Mouse (Mus musculus): ENCODE measurements around the gene Ttc25. TPM values are rescaled to one million over a fixed set of nuclear protein-coding genes. Genes with fewer than 3 reads are reported as not detected.
"Not testable (repeated sequence)": the region's sequence is repeated elsewhere in the genome, so short reads cannot be mapped to it uniquely, and the experiment has no call there.

Gene Ttc25
- polyA plus RNA-seq, 1 experiment from 2014 or later: 2.2 TPM

DNA sequence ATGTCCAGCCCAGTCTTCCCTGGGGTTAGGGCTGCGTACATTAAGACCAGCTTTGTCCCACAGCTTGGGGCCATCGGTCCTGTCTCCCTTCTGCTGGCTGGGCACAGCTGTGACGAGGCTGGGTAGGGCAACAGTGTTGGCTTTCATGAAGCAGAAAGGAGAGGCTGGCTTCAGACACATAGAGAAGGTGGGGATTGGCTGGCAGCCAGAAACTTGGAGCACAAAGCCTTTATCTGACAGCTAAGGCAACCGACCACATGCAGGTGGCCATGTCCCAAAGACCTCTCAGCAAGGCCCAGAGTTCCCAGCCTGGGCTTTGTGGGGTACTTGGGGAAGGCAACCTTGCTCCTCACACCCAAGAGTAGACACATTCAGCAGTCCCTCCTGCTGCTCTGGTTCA, 36.3 kb downstream of the Ttc25 start:
- no peak overlapping the region for H3K4me2 ChIP-seq (ENCODE audit: low read depth, low read length)
- H3K4me3 ChIP-seq (ENCODE audit: low read depth, low read length): no peak overlapping the region
- no peak overlapping the region for H3K9ac ChIP-seq (replicated peaks; ENCODE audit: low read depth, low read length)
- peaks cover 63% of the 10 kb centered on the region for H3K36me3 ChIP-seq (ENCODE audit: control insufficient read depth, insufficient read depth, low read length)
- ATAC-seq (ENCODE audit: low read depth): peak; percentile 49; the same call in 1 of the 2 replicates
- 46% methylated on average over 4 of the region's 4 CpGs for WGBS
- no peaks in the 10 kb centered on the region for H3K9me3 ChIP-seq (ENCODE audit: control insufficient read depth, low read length)
- no peaks in the 10 kb centered on the region for H3K4me1 ChIP-seq (ENCODE audit: control insufficient read depth, insufficient read depth, low read length)
- H3K27me3 ChIP-seq (ENCODE audit: control insufficient read depth, insufficient read depth, low read length): no peaks in the 10 kb centered on the region
- H3K27ac ChIP-seq (ENCODE audit: low read depth, low read length): no peak overlapping the region

DNA sequence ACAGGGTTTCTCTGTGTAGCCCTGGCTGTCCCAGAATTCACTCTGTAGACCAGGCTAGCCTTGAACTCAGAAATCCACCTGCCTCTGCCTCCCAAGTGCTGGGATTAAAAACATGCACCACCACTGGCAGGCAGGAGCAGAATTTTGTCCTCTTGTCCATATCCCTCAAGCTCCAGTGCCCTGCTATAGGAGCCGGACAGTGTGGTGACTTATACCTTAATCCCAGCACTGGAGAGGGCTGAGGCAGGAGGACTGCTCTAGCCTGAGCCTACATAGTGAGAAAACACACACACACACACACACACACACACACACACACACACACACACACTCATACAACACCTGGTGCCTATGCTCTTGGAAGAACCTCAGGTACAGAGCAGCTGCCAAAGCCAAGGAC, 37.0 kb downstream of the Ttc25 start:
- not testable (repeated sequence) for H3K4me2 ChIP-seq (ENCODE audit: low read depth, low read length); H3K4me1 ChIP-seq (ENCODE audit: control insufficient read depth, insufficient read depth, low read length); H3K9ac ChIP-seq (replicated peaks; ENCODE audit: low read depth, low read length); H3K4me3 ChIP-seq (ENCODE audit: low read depth, low read length); ATAC-seq (ENCODE audit: low read depth); H3K27me3 ChIP-seq (ENCODE audit: control insufficient read depth, insufficient read depth, low read length); H3K27ac ChIP-seq (ENCODE audit: low read depth, low read length); H3K9me3 ChIP-seq (ENCODE audit: control insufficient read depth, low read length)
- 95% methylated on average over 1 of the region's 1 CpGs for WGBS
- H3K36me3 ChIP-seq (ENCODE audit: control insufficient read depth, insufficient read depth, low read length): peaks cover 70% of the 10 kb centered on the region

DNA sequence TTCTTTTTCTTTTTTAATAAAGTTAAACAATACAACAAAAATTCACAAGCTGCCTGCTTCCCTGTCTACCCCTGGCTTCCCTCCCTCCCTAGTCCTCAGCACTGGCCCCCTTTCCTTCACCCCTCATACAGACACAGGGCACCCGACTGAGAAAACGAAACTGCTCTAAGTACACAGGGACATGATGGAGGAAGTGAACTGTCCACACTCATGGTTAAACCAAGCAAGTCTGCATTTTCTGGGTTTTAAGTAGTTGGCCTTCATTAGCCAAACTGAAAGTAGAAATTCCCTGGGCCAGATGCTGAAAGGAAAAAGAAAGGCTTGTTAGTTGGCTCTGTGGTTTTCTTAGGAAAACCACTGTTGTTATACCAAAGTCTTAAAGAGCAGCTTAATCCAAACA, 37.4 kb downstream of the Ttc25 start:
- ATAC-seq (ENCODE audit: low read depth): no peak
- Histone ChIP-seq H3K4me2 (ENCODE audit: low read depth, low read length) (no peak overlapping the region), H3K4me1 (ENCODE audit: control insufficient read depth, insufficient read depth, low read length) (no peaks in the 10 kb centered on the region), H3K27me3 (ENCODE audit: control insufficient read depth, insufficient read depth, low read length) (no peaks in the 10 kb centered on the region), H3K4me3 (ENCODE audit: low read depth, low read length) (no peak overlapping the region), H3K9ac (replicated peaks; ENCODE audit: low read depth, low read length) (no peak overlapping the region), H3K36me3 (ENCODE audit: control insufficient read depth, insufficient read depth, low read length) (peaks cover 73% of the 10 kb centered on the region), H3K9me3 (ENCODE audit: control insufficient read depth, low read length) (no peaks in the 10 kb centered on the region), H3K27ac (ENCODE audit: low read depth, low read length) (no peak overlapping the region)
- WGBS: 87% methylated on average over 2 of the region's 2 CpGs

DNA sequence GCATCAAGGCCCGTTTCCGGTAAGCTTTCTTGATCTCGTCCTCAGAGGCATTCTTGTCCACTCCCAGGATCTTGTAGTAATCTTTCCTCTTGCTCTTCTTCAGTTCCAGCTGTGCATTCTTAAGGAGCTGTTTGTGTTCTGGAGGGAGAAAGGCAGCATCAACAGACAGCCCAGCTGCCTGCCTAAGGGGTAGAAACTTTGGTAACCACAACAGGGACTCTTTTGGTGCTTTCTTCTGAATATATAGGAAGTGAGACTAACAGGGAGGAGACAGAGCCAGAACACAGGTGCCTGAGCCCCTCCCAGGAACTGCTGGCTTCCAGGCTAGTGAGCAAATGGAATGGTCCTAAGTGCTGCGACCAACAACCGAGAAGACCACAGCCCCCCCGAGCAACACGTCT, 39.2 kb downstream of the Ttc25 start:
- Histone ChIP-seq H3K4me1 (ENCODE audit: control insufficient read depth, insufficient read depth, low read length) (no peaks in the 10 kb centered on the region), H3K4me2 (ENCODE audit: low read depth, low read length) (no peak overlapping the region), H3K9me3 (ENCODE audit: control insufficient read depth, low read length) (no peaks in the 10 kb centered on the region), H3K27ac (ENCODE audit: low read depth, low read length) (no peak overlapping the region), H3K36me3 (ENCODE audit: control insufficient read depth, insufficient read depth, low read length) (peaks cover 78% of the 10 kb centered on the region), H3K27me3 (ENCODE audit: control insufficient read depth, insufficient read depth, low read length) (no peaks in the 10 kb centered on the region), H3K9ac (replicated peaks; ENCODE audit: low read depth, low read length) (no peak overlapping the region), H3K4me3 (ENCODE audit: low read depth, low read length) (no peak overlapping the region)
- no peak for ATAC-seq (ENCODE audit: low read depth)
- WGBS: 88% methylated on average over 7 of the region's 7 CpGs

DNA sequence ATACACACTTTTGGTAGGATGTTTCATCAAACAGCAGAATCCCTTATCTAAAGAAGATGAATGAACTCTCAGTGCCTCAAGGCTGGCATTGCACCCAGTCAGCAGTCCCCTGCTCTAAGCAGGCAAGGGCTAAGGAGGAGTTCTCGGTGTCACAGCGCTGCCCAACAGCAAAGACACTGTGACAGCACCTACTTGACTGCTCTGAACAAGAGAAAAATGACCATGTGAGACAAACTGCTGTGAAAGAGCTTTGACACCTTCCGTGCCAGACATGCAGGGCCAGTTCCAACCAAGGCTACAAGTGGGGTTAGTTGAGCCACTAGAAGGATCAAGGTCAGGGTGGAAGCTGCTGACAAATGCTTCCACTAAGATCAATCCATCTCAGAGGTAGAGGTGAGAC, 39.7 kb downstream of the Ttc25 start:
- WGBS: 97% methylated on average over 3 of the region's 3 CpGs
- H3K9ac ChIP-seq (replicated peaks; ENCODE audit: low read depth, low read length): no peak overlapping the region

DNA sequence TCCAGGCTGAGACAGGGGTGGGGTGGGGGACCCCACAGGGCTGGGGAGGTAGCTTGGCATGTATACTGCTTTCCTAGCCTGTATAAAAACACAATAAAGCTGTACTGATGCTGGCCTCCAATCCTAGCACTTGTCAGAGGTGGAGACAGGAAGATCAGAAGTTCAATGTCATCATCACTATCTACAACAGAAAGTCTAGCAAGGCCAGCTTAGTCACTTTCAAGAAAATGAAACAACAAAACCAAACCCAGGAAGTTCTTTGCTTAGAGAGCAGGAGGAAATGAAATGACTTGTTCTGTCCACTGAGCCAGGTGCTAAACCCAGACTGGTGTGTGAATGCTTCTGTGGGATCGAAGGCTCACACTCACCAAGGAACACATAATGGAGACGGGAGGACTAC, 43.1 kb downstream of the Ttc25 start:
- H3K9me3 ChIP-seq (ENCODE audit: control insufficient read depth, low read length): no peaks in the 10 kb centered on the region
- no peaks in the 10 kb centered on the region for H3K4me1 ChIP-seq (ENCODE audit: control insufficient read depth, insufficient read depth, low read length)
- H3K4me2 ChIP-seq (ENCODE audit: low read depth, low read length): no peak overlapping the region
- no peak overlapping the region for H3K4me3 ChIP-seq (ENCODE audit: low read depth, low read length)
- no peak overlapping the region for H3K27ac ChIP-seq (ENCODE audit: low read depth, low read length)
- no peak for ATAC-seq (ENCODE audit: low read depth)
- H3K9ac ChIP-seq (replicated peaks; ENCODE audit: low read depth, low read length): no peak overlapping the region
- H3K36me3 ChIP-seq (ENCODE audit: control insufficient read depth, insufficient read depth, low read length): peaks cover 85% of the 10 kb centered on the region
- H3K27me3 ChIP-seq (ENCODE audit: control insufficient read depth, insufficient read depth, low read length): no peaks in the 10 kb centered on the region
- whole genome bisulfite sequencing: 98% methylated on average over 2 of the region's 2 CpGs

More for the DNA sequence above, 39.7 kb downstream of the Ttc25 start:
- no peak overlapping the region for H3K27ac ChIP-seq (ENCODE audit: low read depth, low read length)
- no peaks in the 10 kb centered on the region for H3K27me3 ChIP-seq (ENCODE audit: control insufficient read depth, insufficient read depth, low read length)
- no peaks in the 10 kb centered on the region for H3K9me3 ChIP-seq (ENCODE audit: control insufficient read depth, low read length)
- H3K36me3 ChIP-seq (ENCODE audit: control insufficient read depth, insufficient read depth, low read length): peaks cover 81% of the 10 kb centered on the region
- no peak for ATAC-seq (ENCODE audit: low read depth)
- H3K4me2 ChIP-seq (ENCODE audit: low read depth, low read length): no peak overlapping the region
- H3K4me3 ChIP-seq (ENCODE audit: low read depth, low read length): no peak overlapping the region
- H3K4me1 ChIP-seq (ENCODE audit: control insufficient read depth, insufficient read depth, low read length): no peaks in the 10 kb centered on the region

DNA sequence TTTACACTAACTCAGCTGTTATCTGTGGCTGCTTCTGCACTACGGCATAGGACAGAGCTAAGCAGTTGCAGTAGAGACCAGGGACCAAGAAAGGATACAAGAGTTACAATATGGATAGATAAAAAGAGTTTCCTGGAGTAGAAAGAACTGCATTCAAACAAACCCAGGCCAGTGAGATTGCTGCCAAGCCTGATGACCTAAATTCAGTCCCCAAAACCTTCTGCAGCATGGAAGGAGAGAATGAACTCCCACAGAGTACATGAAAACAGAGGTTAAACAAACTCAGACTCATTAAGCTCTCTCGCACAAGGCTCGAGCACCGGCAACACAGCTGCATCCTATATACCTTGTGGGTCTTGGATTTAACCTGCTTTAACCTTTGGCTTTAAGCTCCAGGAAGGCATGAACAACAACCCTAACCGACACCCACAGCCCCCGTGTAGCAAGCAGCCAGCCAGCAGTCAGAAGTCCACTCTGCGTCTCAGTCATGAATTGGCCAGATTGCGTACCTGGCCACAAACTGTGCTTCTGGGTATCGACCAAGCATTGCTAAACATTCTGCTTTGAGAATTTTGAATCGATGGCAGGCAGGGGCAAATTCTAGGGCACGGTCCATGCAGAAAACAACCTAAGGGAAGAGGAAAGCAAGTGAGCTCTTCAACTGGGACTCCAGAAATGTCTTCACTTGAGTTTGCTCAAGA, 47.1 kb downstream of the Ttc25 start:
- no peak for ATAC-seq (ENCODE audit: low read depth)
- peaks cover 81% of the 10 kb centered on the region for H3K36me3 ChIP-seq (ENCODE audit: control insufficient read depth, insufficient read depth, low read length)
- H3K9ac ChIP-seq (replicated peaks; ENCODE audit: low read depth, low read length): no peak overlapping the region
- H3K4me2 ChIP-seq (ENCODE audit: low read depth, low read length): no peak overlapping the region
- WGBS: 93% methylated on average over 11 of the region's 11 CpGs
- H3K27ac ChIP-seq (ENCODE audit: low read depth, low read length): no peak overlapping the region
- H3K4me3 ChIP-seq (ENCODE audit: low read depth, low read length): no peak overlapping the region
- H3K4me1 ChIP-seq (ENCODE audit: control insufficient read depth, insufficient read depth, low read length): no peaks in the 10 kb centered on the region
- no peaks in the 10 kb centered on the region for H3K9me3 ChIP-seq (ENCODE audit: control insufficient read depth, low read length)
- no peaks in the 10 kb centered on the region for H3K27me3 ChIP-seq (ENCODE audit: control insufficient read depth, insufficient read depth, low read length)

DNA sequence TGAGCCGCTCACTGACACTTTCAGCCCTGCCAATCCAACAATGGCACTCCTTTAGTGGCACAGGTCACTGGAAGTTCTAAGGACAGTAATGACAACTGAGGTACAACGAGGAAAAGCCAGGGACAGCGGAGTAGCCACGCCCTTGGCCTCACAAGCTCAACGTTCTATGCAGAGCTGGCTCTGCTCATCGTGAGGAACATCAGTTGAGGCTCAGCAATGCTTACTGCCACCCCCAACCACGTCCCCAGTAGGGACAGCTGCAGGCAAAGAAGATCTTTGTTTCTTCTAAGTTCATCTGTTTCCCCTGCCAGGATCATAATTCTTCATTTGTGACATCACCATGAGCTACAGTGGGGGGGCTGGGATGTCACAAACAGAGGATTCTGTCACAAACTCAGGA, 49.2 kb downstream of the Ttc25 start:
- no peak for ATAC-seq (ENCODE audit: low read depth)
- Histone ChIP-seq H3K9ac (replicated peaks; ENCODE audit: low read depth, low read length) (no peak overlapping the region), H3K27ac (ENCODE audit: low read depth, low read length) (no peak overlapping the region), H3K27me3 (ENCODE audit: control insufficient read depth, insufficient read depth, low read length) (no peaks in the 10 kb centered on the region), H3K4me1 (ENCODE audit: control insufficient read depth, insufficient read depth, low read length) (no peaks in the 10 kb centered on the region), H3K9me3 (ENCODE audit: control insufficient read depth, low read length) (no peaks in the 10 kb centered on the region), H3K36me3 (ENCODE audit: control insufficient read depth, insufficient read depth, low read length) (peaks cover 84% of the 10 kb centered on the region), H3K4me3 (ENCODE audit: low read depth, low read length) (no peak overlapping the region), H3K4me2 (ENCODE audit: low read depth, low read length) (no peak overlapping the region)
- 73% methylated on average over 7 of the region's 7 CpGs for WGBS

DNA sequence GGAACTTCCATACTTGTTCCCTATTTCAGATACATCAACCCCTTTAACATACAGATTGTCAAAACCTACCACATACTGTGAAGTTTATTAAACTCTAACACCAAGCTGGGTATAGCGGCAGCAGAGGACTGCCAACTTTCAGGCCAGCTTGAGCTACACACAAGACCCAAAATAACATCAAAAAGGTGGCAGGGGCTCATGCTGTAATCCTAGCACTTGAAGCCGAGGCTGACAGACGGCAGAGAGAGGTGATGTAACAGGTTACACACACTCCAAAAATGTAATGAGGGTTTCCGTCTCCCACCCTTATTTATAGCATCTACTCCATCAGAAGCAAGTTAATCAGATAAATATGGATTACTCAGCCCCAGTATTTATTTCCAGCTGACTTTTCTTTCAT, 50.1 kb downstream of the Ttc25 start:
- Histone ChIP-seq H3K4me1 (ENCODE audit: control insufficient read depth, insufficient read depth, low read length) (no peaks in the 10 kb centered on the region), H3K4me3 (ENCODE audit: low read depth, low read length) (no peak overlapping the region), H3K27me3 (ENCODE audit: control insufficient read depth, insufficient read depth, low read length) (no peaks in the 10 kb centered on the region), H3K4me2 (ENCODE audit: low read depth, low read length) (no peak overlapping the region), H3K9ac (replicated peaks; ENCODE audit: low read depth, low read length) (no peak overlapping the region), H3K36me3 (ENCODE audit: control insufficient read depth, insufficient read depth, low read length) (peaks cover 80% of the 10 kb centered on the region), H3K27ac (ENCODE audit: low read depth, low read length) (no peak overlapping the region), H3K9me3 (ENCODE audit: control insufficient read depth, low read length) (no peaks in the 10 kb centered on the region)
- WGBS: 89% methylated on average over 4 of the region's 4 CpGs
- no peak for ATAC-seq (ENCODE audit: low read depth)

Measured in neural tube, embryonic 14.5 days (tissue).